ENCODE assay signal across 8 mouse cellular contexts in the genomic region with DNA sequence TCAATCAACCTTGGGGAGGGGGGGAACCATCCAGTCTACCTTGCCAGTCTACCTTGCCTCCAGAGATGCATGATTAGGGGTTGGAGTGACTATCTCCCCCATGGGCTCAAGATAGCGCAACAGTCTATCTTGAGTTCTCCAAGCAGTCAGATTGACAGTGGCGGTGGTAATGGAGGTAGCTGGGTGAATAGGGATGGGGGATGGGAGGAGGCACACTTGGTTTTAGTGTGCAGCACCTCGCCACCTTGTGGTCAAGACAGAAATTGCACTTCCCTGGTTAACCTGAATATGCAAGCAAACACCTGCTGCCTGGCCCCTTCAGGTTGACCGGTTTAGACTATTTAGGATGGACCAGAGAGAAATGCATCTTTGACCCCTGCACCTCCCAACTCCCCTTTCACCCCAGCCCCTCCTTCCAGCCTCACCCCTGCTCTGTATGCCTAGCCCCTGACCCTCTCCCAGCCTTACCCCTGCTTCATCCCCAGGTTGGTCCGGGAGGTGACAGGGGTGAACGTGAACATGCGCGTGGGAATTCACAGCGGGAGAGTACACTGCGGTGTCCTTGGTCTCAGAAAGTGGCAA.
DNase-seq lines count a peak whose midpoint lies in the region; ATAC-seq and TF ChIP-seq lines count a peak whose summit lies in the region.

No protein-coding gene starts in this region.

- peak; percentile 64; the same call in 1 of the 2 replicates for TF ChIP-seq CTCF in spleen, adult 2 months (IDR thresholded peaks at IDR 0.05; ENCODE audit: extremely low read depth, insufficient read depth, insufficient read length, insufficient replicate concordance)

- whole genome bisulfite sequencing in intestine, embryonic 15.5 days: 41% methylated on average over 10 of the region's 10 CpGs
- WGBS in midbrain, embryonic 14.5 days: 35% methylated on average over 10 of the region's 10 CpGs
- WGBS in spleen, adult 2 months: 44% methylated on average over 10 of the region's 10 CpGs

- peak; percentile 76 to 81 for DNase-seq in adrenal gland, adult 18-20 months (ENCODE audit: low spot score in 2 of 2)
- DNase-seq in gastrocnemius, postnatal 14 days: peak; percentile 76
- peak; percentile 93 to 95 for DNase-seq in left cerebral cortex, postnatal 14 days (ENCODE audit: low spot score in 2 of 2)
- peak; percentile 96 for DNase-seq in midbrain, embryonic 14.5 days
- peak; percentile 35 to 48 for DNase-seq in spleen, adult 2 months (ENCODE audit: low read depth in 1 of 2, low spot score in 2 of 2)

- H3K9ac ChIP-seq in intestine, embryonic 15.5 days: no peak overlapping the region
- H3K9ac ChIP-seq in midbrain, embryonic 14.5 days (replicated peaks; ENCODE audit: low read length): no peak overlapping the region

- H3K4me1 ChIP-seq in intestine, embryonic 15.5 days (replicated peaks): no peaks in the 10 kb centered on the region
- no peaks in the 10 kb centered on the region for H3K4me1 ChIP-seq in midbrain, embryonic 14.5 days (ENCODE audit: control insufficient read depth, insufficient read depth, low read length)
- H3K4me1 ChIP-seq in spleen, adult 2 months (ENCODE audit: control insufficient read depth, insufficient read depth, insufficient read length): no peaks in the 10 kb centered on the region

- 0 out of 2 replicates have a peak, but pooled peaks cover 4% of the 10 kb centered on the region for H3K27me3 ChIP-seq in intestine, embryonic 15.5 days (replicated peaks)
- no peaks in the 10 kb centered on the region for H3K27me3 ChIP-seq in midbrain, embryonic 14.5 days (ENCODE audit: control insufficient read depth, insufficient read depth, low read length)
- no peaks in the 10 kb centered on the region for H3K27me3 ChIP-seq in spleen, adult 2 months (ENCODE audit: control insufficient read depth, insufficient read depth, low read length)

- H3K27ac ChIP-seq in intestine, embryonic 15.5 days: no peak overlapping the region
- no peak overlapping the region for H3K27ac ChIP-seq in midbrain, embryonic 14.5 days (replicated peaks; ENCODE audit: low read depth, low read length)
- no peak overlapping the region for H3K27ac ChIP-seq in spleen, adult 2 months (ENCODE audit: insufficient read depth, low read length)

- no peaks in the 10 kb centered on the region for H3K36me3 ChIP-seq in intestine, embryonic 15.5 days
- H3K36me3 ChIP-seq in midbrain, embryonic 14.5 days (ENCODE audit: control insufficient read depth, insufficient read depth, low read length): peaks cover 10% of the 10 kb centered on the region; the same call in 1 of the 2 replicates
- H3K36me3 ChIP-seq in spleen, adult 2 months (ENCODE audit: control insufficient read depth, insufficient read depth, low read length): no peaks in the 10 kb centered on the region

- H3K9me3 ChIP-seq in intestine, embryonic 15.5 days: no peaks in the 10 kb centered on the region
- H3K9me3 ChIP-seq in midbrain, embryonic 14.5 days (ENCODE audit: control insufficient read depth, low read length): no peaks in the 10 kb centered on the region

- intact Hi-C loops in gastrocnemius, postnatal 14 days (cut with DNase I; ENCODE audit: low total_unique reads): loop anchor here (2.0 to 10.0 kb wide), 2 partner anchors 160 to 216 kb away; no protein-coding TSS in a partner anchor
- intact Hi-C loops in left cerebral cortex, postnatal 14 days (cut with DNase I): loop anchor here (1.0 to 5.0 kb wide), 3 partner anchors 116 to 213 kb away; a partner anchor contains a TSS

- no peak overlapping the region for H3K4me2 ChIP-seq in intestine, embryonic 15.5 days (replicated peaks)
- H3K4me2 ChIP-seq in midbrain, embryonic 14.5 days (ENCODE audit: low read length): no peak overlapping the region

- peak; percentile 80 for ATAC-seq in common myeloid progenitor, adult 5-6 weeks (replicated peaks; ENCODE audit: low read depth, poor library complexity, severe bottlenecking)
- ATAC-seq in intestine, embryonic 15.5 days: peak; percentile 61; the same call in 1 of the 2 replicates
- peak; percentile 69 for ATAC-seq in midbrain, embryonic 14.5 days (ENCODE audit: low FRiP score, low TSS enrichment)
- no peak for ATAC-seq in activated CD4-positive, CD25-positive, alpha-beta regulatory T cell, adult 4 months

- no peak for TF ChIP-seq POLR2A in spleen, adult 2 months (IDR thresholded peaks at IDR 0.05; ENCODE audit: low read depth, low read length)

- H3K4me3 ChIP-seq in intestine, embryonic 15.5 days (replicated peaks): no peak overlapping the region
- no peak overlapping the region for H3K4me3 ChIP-seq in midbrain, embryonic 14.5 days (replicated peaks; ENCODE audit: low read depth, low read length)
- H3K4me3 ChIP-seq in spleen, adult 2 months (ENCODE audit: extremely low read depth, insufficient read depth, insufficient read length): no peak overlapping the region

Comparison
In these comparisons a context has a peak if more than half of its experiments do, and no peak if none do; other contexts are left out.
1. DNase-seq: peak in every context shown above with its lines; median percentile 96 in midbrain, embryonic 14.5 days; 94 in left cerebral cortex, postnatal 14 days; 78 in adrenal gland, adult 18-20 months; 76 in gastrocnemius, postnatal 14 days; 42 in spleen, adult 2 months.